Mouse (Mus musculus) bone marrow, adult 2 months (tissue): ENCODE results near the gene Jmjd1c.

ENCODE experiments used
- CTCF ChIP-seq: fragments of 200-500 bp; IDR thresholded peaks from 2 replicates; pipeline ENCODE4 v1.5.1; 2011; ENCODE audit warnings: low read length, control low read depth; ENCODE audit not compliant: control insufficient read depth, insufficient read depth
- POLR2A ChIP-seq: fragments of 200-500 bp; IDR thresholded peaks from 2 replicates; pipeline ENCODE4 v1.6.1; 2011; ENCODE audit warnings: low read depth, mild to moderate bottlenecking, control low read depth, low read length, borderline replicate concordance; ENCODE audit not compliant: control insufficient read depth

DNA sequence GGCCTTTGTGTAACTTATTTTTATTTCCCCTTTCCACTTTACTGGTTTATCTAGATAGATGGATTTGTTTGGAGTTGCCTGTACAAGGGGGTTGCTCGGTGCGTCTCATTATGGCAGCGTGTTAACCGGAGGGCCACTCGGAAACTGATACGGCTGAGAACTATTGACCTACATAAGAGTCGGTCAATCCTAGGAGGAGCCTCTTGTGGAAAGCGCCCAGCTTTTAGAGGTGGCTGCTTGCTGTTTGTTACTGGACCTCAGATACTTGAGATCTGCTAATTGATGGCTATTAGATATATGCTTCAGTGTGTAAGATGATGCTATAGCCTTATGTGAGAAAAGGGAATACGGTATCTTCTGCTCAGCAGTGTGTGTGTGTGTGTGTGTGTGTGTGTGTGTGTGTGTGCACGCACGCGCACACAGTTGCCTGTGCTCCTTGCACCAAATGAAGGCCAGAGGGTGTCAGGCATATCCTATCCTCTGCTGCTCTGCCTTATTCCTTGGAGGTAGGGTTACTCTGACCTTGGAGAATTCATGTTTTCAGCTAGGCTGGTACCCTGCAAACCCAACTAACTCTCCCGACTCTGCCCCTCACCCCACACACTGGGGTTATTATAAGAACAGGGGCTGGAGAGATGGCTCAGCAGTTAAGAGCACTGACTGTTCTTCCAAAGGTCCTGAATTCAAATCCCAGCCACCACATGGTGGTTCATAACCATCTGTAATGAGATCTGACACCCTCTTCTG is 3.4 kb downstream of the Jmjd1c start:
- TF ChIP-seq CTCF (no peak), POLR2A (no peak)
